Mouse (Mus musculus): Measurements from ENCODE around the gene 1700025G04Rik.

GRCm38 (mm10) chr1:151977596-151977995, 112.3 kb downstream of the 1700025G04Rik start:
- TF ChIP-seq CTCF (IDR thresholded peaks at IDR 0.05; ENCODE audit: low read depth) (no peak), EP300 (optimal IDR thresholded peaks at IDR 0.05) (no peak)
